Mouse (Mus musculus) gastrocnemius, adult 8-10 months (tissue): ENCODE data around the gene Usp33. TPM values are rescaled to one million over a fixed set of nuclear protein-coding genes. Genes with fewer than 3 reads are reported as not detected.

Experiments used
- DNase-seq, 2 experiments: peaks; one replicate each; pipeline ENCODE4 v3.0.0; 2022; ENCODE audit warnings: low spot score in 2 of 2
- total RNA-seq, 4 experiments: library from RNA; stranded (reverse); gene quantifications; 2 replicates each; pipeline ENCODE4 v1.2.4; 2022

Usp33 gene
- total RNA-seq, 4 experiments from 2014 or later = 16.3 to 20.0 (median 18.6) TPM

DNA sequence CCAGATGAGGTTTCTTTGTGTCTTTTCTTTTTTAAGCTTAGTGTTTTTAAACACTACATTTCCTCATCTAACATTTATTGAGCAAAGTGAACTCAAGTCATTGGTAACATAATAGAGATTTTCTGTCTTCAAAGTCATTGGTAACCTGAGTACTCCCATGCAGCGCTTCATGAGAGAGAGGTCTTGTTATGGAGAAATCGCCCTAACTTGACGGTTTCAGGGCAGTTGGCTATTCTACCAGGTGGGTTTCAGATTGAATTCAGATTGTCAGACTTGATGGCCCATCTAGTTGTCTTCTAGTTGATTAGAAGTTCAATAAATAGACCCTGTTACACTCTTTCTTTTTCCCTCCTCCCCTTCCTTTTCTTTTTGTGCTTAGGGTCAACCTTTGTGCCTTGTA is 54.6 kb downstream of the Usp33 start:
- DNase-seq = no peak

DNA sequence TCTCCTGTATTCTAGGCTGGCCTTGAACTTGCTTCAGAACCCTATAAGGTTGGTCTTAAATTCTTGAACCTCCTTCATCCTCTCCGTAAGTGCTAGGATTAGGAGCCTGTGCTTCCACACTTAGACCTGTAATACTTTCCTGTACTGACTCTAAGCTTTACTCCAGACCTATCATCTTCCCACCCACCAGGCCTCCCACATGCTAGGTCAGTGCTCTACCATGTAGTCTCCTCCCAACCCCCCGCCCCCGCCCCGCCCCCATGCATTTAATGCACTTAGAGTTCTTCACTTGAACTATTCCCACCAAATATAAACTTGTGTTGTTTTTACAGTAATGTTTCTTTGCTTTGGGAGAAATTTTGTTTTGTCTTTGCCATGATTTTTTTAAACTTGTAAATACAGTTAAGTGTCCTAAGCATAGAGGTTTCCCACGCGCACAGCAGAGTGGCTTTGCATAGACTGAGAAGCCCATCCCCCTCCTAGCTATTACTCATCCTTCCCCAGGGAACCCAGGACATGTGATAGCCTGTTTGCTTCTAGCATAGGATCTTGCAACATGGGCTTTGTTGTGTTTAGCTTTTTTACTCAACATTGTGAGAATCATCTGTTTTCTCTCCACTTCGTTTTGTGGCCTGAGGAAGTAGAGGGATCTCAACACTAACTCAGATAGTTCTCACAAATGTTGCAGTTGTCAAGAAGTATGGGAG is 55.8 kb downstream of the Usp33 start:
- peak; percentile 13 to 33 for DNase-seq

DNA sequence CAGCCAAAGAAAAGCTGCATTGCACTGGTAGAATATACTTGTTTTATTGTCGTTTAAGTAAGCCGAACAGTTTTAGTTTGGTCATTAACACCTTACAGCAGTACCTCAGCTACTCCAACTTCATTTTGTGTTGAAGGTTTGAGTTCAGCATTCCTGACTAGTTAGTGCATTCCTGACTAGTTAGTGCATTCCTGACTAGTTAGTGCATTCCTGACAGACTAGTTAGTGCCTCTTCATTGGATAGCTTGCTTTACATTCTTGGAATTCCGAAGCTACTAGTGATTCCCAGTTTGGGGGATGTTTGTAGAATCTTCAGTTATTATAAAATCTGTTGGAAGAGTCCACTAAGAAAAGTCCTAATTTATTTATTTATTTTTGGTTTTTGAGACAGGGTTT is 56.4 kb downstream of the Usp33 start:
- no peak for DNase-seq

DNA sequence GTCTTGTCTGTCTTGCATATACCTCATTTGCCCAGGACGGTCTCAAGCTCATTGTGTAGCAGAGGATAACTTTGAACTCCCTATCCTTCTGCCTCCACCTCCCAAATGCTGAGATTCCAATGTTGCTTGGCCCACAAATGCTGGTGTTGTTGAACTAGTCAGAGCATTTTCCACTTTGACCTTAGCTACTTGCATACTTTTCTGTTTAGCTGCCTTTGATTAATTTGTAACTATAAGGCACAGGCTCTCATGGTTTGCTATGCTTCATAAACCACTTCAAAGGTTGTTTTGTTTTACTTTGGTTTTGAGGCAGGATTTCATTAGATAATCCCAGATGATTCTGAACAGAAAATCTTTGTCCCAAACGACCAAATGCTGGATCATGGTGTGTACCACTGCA is 57.5 kb downstream of the Usp33 start:
- DNase-seq = no peak

DNA sequence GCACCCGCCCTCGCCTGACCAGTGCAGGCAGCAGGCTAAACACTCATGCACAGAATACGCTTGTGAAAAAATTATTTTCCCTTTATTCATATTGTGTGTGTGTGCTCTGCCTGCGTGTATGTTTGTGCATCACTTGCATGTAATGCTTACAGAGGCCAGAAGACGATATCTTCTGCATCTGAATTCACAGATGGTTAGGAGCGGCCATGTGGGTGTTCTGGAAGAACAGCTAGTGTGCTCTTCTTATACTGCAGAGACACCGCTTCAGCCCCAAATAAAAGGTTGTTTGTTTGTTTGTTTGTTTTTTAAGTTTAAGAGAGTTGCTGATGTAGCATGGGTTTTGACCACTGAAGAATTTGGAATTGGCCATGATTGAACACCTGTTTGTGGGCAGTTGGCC is 59.1 kb downstream of the Usp33 start:
- no peak for DNase-seq

DNA sequence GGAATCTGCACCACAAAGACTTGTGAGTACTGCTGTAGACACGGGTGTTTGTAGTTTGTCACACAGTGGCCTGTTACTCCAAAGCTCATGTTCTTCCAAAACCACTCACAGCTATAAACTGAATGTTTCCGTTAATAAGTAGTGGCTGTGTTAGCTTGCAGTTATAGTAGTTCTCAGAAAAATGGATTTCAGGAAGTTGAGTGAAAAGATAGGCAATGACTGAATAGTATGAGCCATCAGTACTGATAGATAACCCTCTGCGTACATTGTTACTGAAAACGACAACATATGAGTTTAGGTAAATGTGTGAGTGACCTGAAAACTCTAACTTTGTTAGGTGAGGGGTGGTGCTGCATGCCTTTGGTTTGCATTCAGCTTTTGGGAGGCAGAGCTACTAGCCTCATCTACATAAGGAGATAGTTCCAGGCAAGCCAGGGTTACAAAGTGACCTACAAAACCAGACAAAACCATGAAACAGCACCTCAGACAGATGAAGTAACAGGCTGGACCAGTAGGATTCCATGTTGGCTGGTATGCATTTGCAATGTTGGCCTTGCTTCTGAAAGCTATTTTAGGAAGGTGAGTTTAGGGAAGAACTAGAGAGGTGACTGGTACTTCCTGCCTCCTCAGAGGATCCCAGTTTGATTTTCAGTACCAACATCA is 59.8 kb downstream of the Usp33 start:
- DNase-seq = no peak

DNA sequence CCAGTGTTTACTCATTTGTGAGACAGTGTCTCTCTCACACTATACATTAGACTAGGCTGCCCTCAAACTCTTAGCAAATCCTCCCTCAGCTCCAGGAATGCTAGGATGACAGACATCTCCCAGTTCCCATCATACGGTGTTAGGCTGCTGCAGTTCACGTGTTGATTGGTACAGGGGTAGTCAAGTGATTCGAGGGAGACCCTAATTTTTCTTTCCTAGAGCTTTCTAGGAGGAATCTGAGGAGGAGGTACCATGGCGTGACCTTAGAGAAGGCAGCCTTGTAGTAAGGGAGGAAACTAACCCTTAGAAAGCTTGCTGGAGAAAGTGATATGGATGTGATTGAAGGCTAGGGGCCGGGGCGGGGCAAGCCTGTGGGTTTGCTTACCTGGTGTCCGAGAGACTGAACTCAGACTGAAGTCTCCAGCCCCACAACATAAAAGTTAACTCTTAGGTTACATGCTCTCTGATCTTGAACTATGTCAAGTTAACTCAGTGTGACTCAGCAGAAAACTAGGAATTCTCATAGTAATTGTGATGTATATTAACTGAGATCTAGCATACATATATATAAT is 64.8 kb downstream of the Usp33 start:
- no peak for DNase-seq

DNA sequence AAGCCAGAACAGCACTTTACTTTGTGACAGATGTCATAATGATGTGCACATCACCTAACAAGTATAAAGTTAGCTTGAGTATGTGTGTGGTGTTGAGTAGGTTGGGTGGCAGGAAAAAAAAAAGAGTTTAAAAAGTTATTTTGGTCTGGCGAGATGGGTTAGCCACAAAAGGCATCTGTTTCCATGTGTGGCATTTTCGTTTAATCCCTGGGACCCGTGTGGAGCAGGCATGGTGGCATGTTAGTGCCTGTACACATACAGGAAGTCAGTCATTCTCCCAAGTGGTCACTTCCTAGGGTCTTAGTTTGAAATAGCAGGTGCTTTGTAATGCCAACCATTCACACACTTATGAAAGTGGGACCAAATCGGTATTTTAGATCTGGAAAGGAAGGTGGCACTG is 66.1 kb downstream of the Usp33 start:
- no peak for DNase-seq

DNA sequence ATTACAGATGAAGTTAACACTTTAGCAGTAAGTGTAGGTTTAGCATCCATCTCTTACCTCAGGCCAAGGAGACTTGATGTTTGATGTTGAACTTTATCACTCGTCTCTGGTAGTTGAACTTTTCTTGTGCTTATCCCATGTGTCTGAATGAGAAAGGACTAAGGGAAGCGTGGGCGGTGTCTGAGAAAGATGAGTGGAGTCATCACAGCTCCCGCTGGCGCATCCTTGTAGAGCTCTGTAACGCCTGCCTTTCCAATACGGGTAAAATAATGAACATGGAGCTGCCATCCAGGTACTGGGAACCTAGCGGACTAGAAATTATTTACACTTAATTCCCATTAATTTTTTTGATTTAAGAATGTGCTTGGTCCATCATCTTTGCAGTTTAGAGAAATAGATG is 82.6 kb downstream of the Usp33 start:
- no peak for DNase-seq

DNA sequence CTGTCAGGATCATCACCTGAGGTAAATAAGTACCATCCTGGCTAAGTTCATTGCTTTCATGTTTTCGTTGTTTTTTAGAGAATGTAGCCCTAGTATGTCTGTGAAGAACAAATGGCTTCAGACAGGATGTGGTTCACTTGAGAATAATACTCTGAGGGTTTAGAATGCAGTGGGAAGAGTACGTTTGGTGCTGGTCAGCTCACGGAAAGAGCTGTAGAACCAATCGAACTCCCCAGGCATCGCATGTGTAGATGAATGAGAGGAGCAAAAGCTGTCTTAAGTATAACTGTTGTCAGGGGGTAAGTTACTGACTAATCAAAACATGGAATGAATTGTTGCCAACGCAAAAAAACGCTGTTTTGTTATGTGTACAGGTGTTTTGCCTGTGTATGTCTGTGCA is 86.4 kb downstream of the Usp33 start:
- no peak for DNase-seq

DNA sequence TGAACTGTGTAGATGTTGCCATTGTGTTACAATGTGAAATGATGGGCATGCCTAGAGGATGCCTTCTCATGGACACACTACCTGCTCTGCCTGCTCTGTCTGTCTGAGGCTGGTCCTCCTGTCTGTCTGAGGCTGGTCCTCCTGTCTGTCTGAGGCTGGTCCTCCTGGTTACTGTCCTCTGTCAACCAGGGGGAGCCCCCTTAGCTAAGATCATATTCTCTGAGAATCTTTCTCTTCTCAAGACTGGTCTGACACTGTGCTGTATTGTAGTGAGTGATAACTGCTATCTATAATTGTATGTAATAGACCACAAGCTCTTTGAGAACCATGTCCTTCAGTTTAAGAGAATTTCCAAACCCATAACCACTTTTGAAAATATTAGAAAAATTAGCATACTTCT is 89.3 kb downstream of the Usp33 start:
- no peak for DNase-seq

DNA sequence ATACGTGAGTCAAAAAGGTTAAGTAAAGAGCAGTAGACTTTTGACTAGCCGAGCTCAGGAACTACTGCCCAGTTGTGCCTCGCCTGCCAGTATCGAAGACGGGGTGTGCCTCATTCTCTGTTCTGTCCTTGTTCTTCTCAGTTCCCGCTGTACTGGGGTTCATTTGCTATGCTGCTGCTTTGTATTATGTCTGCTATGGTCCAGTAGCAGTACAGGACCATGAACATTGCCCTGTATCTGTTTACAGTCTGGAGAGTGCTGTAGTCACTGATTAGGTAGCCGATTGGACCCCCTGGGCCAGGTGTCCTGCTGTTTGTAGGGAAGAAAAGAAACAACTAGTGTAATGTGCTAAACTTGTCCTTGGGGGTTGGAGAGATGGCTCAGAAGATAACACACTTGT is 91.8 kb downstream of the Usp33 start:
- DNase-seq = no peak

DNA sequence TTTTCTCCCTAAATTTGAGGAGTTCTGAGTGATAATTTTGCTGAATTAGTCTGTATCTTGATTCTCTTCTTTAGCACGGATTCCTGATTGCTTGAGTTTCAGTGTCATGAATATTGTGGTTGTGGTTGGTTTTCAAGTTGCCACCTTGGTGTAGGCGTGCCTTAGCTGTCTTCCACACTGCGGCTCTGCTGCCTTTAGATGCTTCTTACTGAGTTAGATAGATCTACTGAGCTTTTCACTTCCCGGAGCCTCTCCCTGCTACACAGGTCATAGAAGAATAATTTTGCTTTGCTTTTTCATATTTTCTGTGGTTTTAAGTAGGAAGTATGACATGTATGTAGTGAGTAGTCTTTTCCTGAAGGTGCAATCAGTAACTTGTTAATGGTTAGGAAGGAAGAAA is 96.5 kb downstream of the Usp33 start:
- no peak for DNase-seq

Other genes with a start within 250 kb of the Usp33 start
- gene Gipc2, start 180.2 kb upstream of the Usp33 start, total RNA-seq = under 1 TPM in 3 of 4 experiments, not detected in 1; 0.36 to 0.70 (median 0.68) TPM
- gene Dnajb4, start 136.2 kb upstream of the Usp33 start, total RNA-seq = 10 to 100 TPM; 43.8 to 67.3 (median 46.9) TPM
- gene Fubp1, start 136.1 kb upstream of the Usp33 start, total RNA-seq = 10 to 100 TPM; 20.1 to 27.7 (median 21.3) TPM
- gene Nexn, start 80.1 kb upstream of the Usp33 start, total RNA-seq = 100 to 1,000 TPM; 201 to 345 (median 252) TPM
- 1 to 10 TPM; 6.6 to 7.9 (median 7.4) TPM for gene Miga1, start 6.1 kb upstream of the Usp33 start, total RNA-seq
- gene Zzz3, start 49.0 kb downstream of the Usp33 start, total RNA-seq = 10 to 100 TPM; 14.1 to 19.3 (median 14.8) TPM